Mouse (Mus musculus) heart, postnatal 0 days (tissue): ENCODE data around the gene Mamdc2. TPM values are rescaled to one million over a fixed set of nuclear protein-coding genes. Genes with fewer than 3 reads are reported as not detected.
A peak's percentile ranks its signal among the peaks of the same experiment; 100 is the strongest.

Experiments
- ATAC-seq: fragments of 200-750 bp; cut with Nextera tagmentation; 2 replicates; pipeline ENCODE4 v1.8.0; 2017; ENCODE audit warnings: low read depth, moderate number of reproducible peaks, moderate library complexity; ENCODE audit not compliant: insufficient read depth
- DNase-seq: peaks from one replicate; pipeline ENCODE4 v3.0.0-alpha.2; 2016; ENCODE audit warnings: low spot score
- H3K27ac ChIP-seq: fragments of 300-500 bp; sonication (generic); 2 replicates; pipeline ENCODE4 v1.5.1; 2014; ENCODE audit warnings: low read depth, mild to moderate bottlenecking
- H3K27me3 ChIP-seq: fragments of 300-500 bp; sonication (generic); 2 replicates; pipeline ENCODE4 v1.6.1; 2014; ENCODE audit warnings: low read length, mixed read lengths; ENCODE audit not compliant: control insufficient read depth, insufficient read depth
- H3K36me3 ChIP-seq: fragments of 300-500 bp; sonication (generic); replicated peaks from 2 replicates; pipeline ENCODE4 v1.6.1; 2014; ENCODE audit warnings: low read length, mixed read lengths; ENCODE audit not compliant: control insufficient read depth, insufficient read depth
- H3K4me1 ChIP-seq: fragments of 300-500 bp; sonication (generic); 2 replicates; pipeline ENCODE4 v1.6.1; 2014; ENCODE audit warnings: antibody characterized with exemption; ENCODE audit not compliant: control insufficient read depth, insufficient read depth
- H3K4me2 ChIP-seq: fragments of 300-500 bp; sonication (generic); 2 replicates; pipeline ENCODE4 v1.6.1; 2014; ENCODE audit warnings: low read depth, mild to moderate bottlenecking, low read length, moderate library complexity
- H3K4me3 ChIP-seq: fragments of 300-500 bp; sonication (generic); 2 replicates; pipeline ENCODE4 v1.5.1; 2014; ENCODE audit warnings: low read depth, low read length
- H3K9ac ChIP-seq: fragments of 300-500 bp; sonication (generic); replicated peaks from 2 replicates; pipeline ENCODE4 v1.6.1; 2014; ENCODE audit warnings: low read depth, low read length, mixed read lengths
- H3K9me3 ChIP-seq: fragments of 300-500 bp; sonication (generic); replicated peaks from 2 replicates; pipeline ENCODE4 v1.6.1; 2016; ENCODE audit warnings: low read length; ENCODE audit not compliant: control insufficient read depth
- CTCF ChIP-seq: IDR thresholded peaks from 2 replicates; pipeline ENCODE4 v1.5.1; 2016; ENCODE audit warnings: antibody characterized with exemption, control low read depth, low read depth
- EP300 ChIP-seq: IDR thresholded peaks from 2 replicates; pipeline ENCODE4 v1.6.1; 2016; ENCODE audit warnings: antibody characterized with exemption, low read depth
- whole genome bisulfite sequencing: fragments of 180-500 bp; shearing (Covaris S2); extraction: QIAGEN DNeasy Blood & Tissue Kit; methylation state at CpG from one replicate; pipeline ENCODE4 v1.1.7; 2014; 5-methylcytosine and 5-hydroxymethylcytosine counted together
- polyA plus RNA-seq: library from polyadenylated mRNA; unstranded; fragments of >200 nt; fragmentation: Nextera tagmentation; extraction: Ambion mirVana; gene quantifications from 2 replicates; pipeline ENCODE4 v1.2.1, GENCODE M21; 2015
- total RNA-seq: library from RNA; depleted of rRNA; stranded (reverse); fragments of >200 nt; gene quantifications from 2 replicates; pipeline ENCODE4 v1.2.3, GENCODE M21; 2014; ENCODE audit warnings: low replicate concordance

Mamdc2 gene
- total and polyA plus RNA-seq, 2 experiments from 2014 or later = 1.1 to 2.8 TPM

DNA sequence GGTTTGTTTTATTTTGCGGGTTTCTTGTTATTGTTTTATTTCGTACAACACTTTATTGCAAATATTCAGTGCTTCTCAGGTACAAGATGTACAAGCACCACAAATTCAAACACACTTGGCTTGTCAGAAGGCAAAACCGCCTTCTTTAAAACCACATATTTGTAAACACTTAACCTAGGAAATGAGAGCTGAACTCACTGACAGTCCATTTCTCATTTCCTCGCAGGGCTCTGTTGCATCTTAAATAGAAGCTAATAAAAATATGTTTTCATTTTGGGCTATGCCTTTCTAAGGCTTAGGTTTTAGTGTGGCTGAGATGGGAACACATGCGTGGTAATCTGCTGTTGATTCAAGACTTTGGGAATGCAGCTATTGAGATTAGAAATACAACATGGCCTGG, 37.4 kb downstream of the Mamdc2 start:
- Histone ChIP-seq H3K4me3 (no peak overlapping the region), H3K9ac (no peak overlapping the region), H3K9me3 (no peaks in the 10 kb centered on the region), H3K27ac (no peak overlapping the region), H3K27me3 (no peaks in the 10 kb centered on the region), H3K4me1 (no peaks in the 10 kb centered on the region), H3K4me2 (no peak overlapping the region), H3K36me3 (no peaks in the 10 kb centered on the region)
- ATAC-seq (no peak), DNase-seq (no peak)
- WGBS = 75% methylated on average over 5 of the region's 5 CpGs
- TF ChIP-seq EP300 = no peak
- no peak for TF ChIP-seq CTCF

DNA sequence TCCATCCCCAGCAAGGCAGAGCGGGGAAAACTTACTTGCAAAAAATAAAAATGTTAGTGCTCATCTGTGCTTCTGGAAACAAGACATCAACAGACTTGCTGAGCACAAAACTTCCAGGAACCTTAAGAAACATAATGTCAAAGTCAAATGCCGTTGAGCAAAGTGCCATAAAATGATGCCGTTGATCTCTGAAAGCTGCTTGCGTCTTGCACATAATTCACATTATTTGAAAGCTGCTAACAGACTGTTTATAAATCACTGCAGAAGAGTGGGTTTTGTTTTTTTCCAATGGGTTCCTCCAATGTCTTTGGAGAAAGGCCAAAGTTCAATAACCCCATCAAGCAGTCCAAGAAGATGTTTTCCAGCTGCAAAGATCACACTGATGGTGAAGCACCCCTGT, 37.9 kb downstream of the Mamdc2 start:
- no peak overlapping the region for H3K27ac ChIP-seq
- no peak for ATAC-seq
- no peaks in the 10 kb centered on the region for H3K4me1 ChIP-seq
- H3K36me3 ChIP-seq = no peaks in the 10 kb centered on the region
- no peak for TF ChIP-seq EP300
- TF ChIP-seq CTCF = no peak
- 81% methylated on average over 4 of the region's 4 CpGs for WGBS
- DNase-seq = no peak
- H3K27me3 ChIP-seq = no peaks in the 10 kb centered on the region
- no peak overlapping the region for H3K9ac ChIP-seq
- H3K4me2 ChIP-seq = no peak overlapping the region
- no peaks in the 10 kb centered on the region for H3K9me3 ChIP-seq
- H3K4me3 ChIP-seq = no peak overlapping the region

DNA sequence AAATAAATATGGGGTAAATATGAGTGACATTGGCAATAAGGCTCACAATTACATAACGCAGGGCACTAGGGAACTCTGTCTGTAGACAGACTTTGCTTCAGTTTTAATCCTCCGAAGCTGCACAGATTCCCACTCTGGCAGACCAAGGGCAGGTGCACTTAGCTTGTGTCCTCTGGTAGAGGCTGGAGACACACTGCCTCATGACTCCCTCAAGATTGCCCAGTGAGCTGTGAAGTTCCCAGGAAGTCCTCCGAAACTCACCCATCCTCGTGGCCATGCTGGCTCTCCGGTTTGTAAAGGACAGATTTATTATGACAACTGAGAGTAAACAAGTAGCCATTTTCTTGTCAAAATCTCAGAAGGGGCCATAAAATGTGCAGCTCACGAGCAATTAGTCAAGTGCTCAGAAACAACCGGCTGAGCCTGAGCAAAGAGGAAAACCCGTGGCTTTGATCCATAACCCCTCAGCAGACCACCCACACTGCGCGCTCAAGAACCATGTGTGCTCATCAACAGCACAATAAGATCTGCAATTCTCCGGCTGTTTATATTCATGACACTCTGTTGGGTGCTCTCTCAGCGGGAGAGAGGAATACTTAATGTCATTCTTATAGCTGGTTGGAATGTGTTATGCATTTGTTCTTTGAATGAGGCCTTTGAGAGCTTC, 46.6 kb downstream of the Mamdc2 start:
- H3K9me3 ChIP-seq = no peaks in the 10 kb centered on the region
- no peaks in the 10 kb centered on the region for H3K27me3 ChIP-seq
- H3K9ac ChIP-seq = no peak overlapping the region
- WGBS = 72% methylated on average over 12 of the region's 12 CpGs
- H3K4me1 ChIP-seq = no peaks in the 10 kb centered on the region
- H3K36me3 ChIP-seq = no peaks in the 10 kb centered on the region
- DNase-seq (no peak), ATAC-seq (no peak)
- TF ChIP-seq CTCF (no peak), EP300 (no peak)
- no peak overlapping the region for H3K4me2 ChIP-seq
- no peak overlapping the region for H3K4me3 ChIP-seq
- no peak overlapping the region for H3K27ac ChIP-seq

DNA sequence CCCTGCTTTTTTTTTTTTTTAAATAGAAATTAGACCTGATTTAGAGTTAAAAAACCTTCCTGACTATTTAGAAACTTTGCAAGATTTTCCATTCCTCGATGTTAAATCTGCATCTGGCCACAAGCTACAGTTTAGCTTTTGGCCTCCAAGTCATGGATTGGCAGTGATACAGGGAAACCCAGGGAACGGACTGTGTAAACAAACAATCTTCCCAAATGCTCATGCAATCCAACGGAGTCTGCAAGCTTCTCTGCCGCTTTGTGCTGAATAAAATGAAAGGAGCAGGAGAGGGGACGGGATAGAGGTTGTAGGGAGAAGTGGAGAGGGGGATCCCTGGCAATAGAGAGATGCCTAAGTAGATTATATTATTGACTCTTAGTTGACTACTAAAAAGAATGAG, 47.8 kb downstream of the Mamdc2 start:
- Histone ChIP-seq H3K27ac (no peak overlapping the region), H3K27me3 (no peaks in the 10 kb centered on the region), H3K36me3 (no peaks in the 10 kb centered on the region), H3K4me2 (no peak overlapping the region), H3K4me1 (no peaks in the 10 kb centered on the region), H3K4me3 (no peak overlapping the region), H3K9ac (no peak overlapping the region), H3K9me3 (no peaks in the 10 kb centered on the region)
- TF ChIP-seq CTCF = no peak
- ATAC-seq (no peak), DNase-seq (peak; percentile 29)
- WGBS = 52% methylated on average over 5 of the region's 5 CpGs

DNA sequence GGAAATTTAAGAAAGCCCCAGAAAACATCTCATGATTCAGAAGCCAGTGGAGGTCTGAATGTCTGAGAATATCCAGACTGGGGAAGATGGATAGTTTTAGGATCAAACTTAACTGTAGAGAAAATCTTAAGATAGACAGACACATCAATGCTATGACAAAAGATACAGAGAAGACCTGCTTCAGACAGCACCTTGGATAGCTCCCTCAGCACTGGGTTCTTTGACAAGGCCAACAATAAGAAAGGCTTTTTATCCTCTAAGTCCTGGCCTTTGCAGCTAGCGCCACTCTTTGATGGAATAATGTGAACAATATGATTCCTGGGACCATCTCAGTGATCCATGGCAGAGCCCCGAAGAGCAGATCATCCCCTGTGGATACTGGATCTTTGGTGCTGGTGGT, 52.3 kb downstream of the Mamdc2 start:
- TF ChIP-seq CTCF (no peak), EP300 (no peak)
- ATAC-seq (no peak), DNase-seq (peak; percentile 23)
- H3K4me3 ChIP-seq = no peak overlapping the region
- H3K27me3 ChIP-seq = no peaks in the 10 kb centered on the region
- H3K4me2 ChIP-seq = no peak overlapping the region
- no peaks in the 10 kb centered on the region for H3K9me3 ChIP-seq
- H3K9ac ChIP-seq = no peak overlapping the region
- no peaks in the 10 kb centered on the region for H3K4me1 ChIP-seq
- WGBS = 59% methylated on average over 2 of the region's 2 CpGs
- H3K36me3 ChIP-seq = no peaks in the 10 kb centered on the region
- H3K27ac ChIP-seq = no peak overlapping the region

DNA sequence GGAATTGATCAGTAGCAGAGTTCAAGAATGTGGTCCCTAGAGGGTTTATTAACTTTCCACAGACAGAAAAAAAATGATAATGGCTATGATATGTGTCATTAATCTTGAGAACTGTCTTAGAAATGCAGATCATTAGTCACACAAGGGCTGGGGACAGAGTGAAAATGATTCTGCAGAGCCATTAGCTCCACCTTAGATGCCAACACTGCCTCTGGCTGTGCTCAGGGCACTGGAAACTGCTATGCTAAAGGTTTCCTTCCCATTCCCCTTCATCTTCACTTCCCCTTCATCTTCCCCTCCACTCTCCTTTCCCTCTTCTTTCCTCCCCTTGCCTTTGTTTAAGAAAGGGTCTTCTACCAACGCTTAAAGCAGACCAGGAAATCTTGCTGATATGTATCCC, 53.6 kb downstream of the Mamdc2 start:
- no peak overlapping the region for H3K4me3 ChIP-seq
- no peaks in the 10 kb centered on the region for H3K4me1 ChIP-seq
- TF ChIP-seq CTCF (no peak), EP300 (no peak)
- no peaks in the 10 kb centered on the region for H3K9me3 ChIP-seq
- ATAC-seq (no peak), DNase-seq (no peak)
- H3K36me3 ChIP-seq = no peaks in the 10 kb centered on the region
- no peak overlapping the region for H3K27ac ChIP-seq
- 48% methylated on average over 1 of the region's 1 CpGs for WGBS
- H3K27me3 ChIP-seq = no peaks in the 10 kb centered on the region
- H3K4me2 ChIP-seq = no peak overlapping the region
- no peak overlapping the region for H3K9ac ChIP-seq
